10 mouse cellular contexts compared by ENCODE assay signal in the genomic region with DNA sequence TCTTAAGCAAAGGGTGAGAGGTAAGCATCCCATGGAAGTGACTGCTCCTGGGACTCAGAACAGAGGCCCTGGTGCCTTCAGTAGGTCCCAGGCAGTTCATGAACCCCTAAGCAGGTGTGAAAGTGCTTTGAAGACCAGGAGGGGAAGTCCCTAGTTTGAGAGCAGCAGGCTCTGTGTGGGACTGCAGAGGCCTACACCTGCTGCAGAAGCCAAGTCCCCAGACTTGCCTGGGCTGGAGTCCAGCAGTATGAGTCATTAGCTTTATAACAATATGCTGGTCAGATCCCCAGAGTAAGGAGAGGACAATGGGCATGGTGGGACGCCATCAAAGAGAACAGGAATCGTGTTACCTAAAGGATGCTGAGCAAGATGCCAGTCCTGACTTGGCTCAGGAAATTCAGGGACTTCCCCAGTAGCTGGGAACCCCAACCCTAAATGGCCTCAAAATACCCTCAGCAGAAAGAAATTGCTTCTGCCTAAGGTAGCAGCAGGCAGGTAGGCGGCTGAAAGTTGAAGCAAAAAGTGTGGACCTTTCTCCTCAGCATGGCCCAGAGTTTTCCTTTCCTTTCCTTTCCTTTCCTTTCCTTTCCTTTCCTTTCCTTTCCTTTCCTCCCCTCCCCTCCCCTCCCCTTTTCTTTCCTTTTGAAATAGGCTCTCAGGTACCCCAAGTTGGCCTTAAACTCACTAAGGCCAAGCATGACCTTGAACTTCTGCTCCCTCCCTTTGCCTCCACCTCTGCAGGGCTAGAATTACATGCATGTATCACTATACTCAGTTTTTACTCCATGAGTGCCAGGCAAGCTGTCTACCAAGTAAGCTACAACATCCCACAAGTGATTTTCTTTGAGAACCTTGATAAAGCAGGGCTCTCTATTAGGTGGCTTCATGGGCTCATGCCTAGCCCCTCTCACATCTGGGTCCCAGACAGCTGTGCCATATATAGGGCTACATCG. TPM values are rescaled to one million over a fixed set of nuclear protein-coding genes. Genes with fewer than 3 reads are reported as not detected.
A peak's percentile ranks its signal among the peaks of the same experiment; 100 is the strongest.
DNase-seq lines count a peak whose midpoint lies in the region; ATAC-seq and TF ChIP-seq lines count a peak whose summit lies in the region.
"Had no signal": no experiment of that assay in that cellular context is flagged by ENCODE, and none has a peak within 500 bp of the region (broad histone marks: within the 10 kb centered on the region; RNA-seq: fewer than 3 reads in every experiment).

No protein-coding gene starts in this region.

- no peak overlapping the region for H3K4me3 ChIP-seq in heart, embryonic 12.5 days
- H3K4me3 ChIP-seq in gastrocnemius, adult 2 months = no peak overlapping the region
- H3K4me3 ChIP-seq in midbrain, embryonic 10.5 days = no peak overlapping the region
- H3K4me3 ChIP-seq: erythroblast, embryonic 14.5 days had no signal

- no peak for TF ChIP-seq CTCF in gastrocnemius, adult 2 months (IDR thresholded peaks at IDR 0.05)

- no peak overlapping the region for H3K9ac ChIP-seq in heart, embryonic 12.5 days
- H3K9ac ChIP-seq: liver, embryonic 14.5 days had no signal

- H3K27ac ChIP-seq in heart, embryonic 12.5 days (ENCODE audit: poor library complexity, severe bottlenecking) = no peak overlapping the region
- H3K27ac ChIP-seq in gastrocnemius, adult 2 months = no peak overlapping the region
- no peak overlapping the region for H3K27ac ChIP-seq in midbrain, embryonic 10.5 days (replicated peaks)
- H3K27ac ChIP-seq: liver, embryonic 14.5 days had no signal

- no peak overlapping the region for H3K4me2 ChIP-seq in heart, embryonic 12.5 days

- no peaks in the 10 kb centered on the region for H3K36me3 ChIP-seq in heart, embryonic 12.5 days
- no peaks in the 10 kb centered on the region for H3K36me3 ChIP-seq in midbrain, embryonic 10.5 days

- peaks cover 22% of the 10 kb centered on the region for H3K27me3 ChIP-seq in heart, embryonic 12.5 days (replicated peaks)
- H3K27me3 ChIP-seq in midbrain, embryonic 10.5 days (ENCODE audit: low read depth, poor library complexity, severe bottlenecking) = peaks cover 11% of the 10 kb centered on the region

- 65% methylated on average over 4 of the region's 4 CpGs for WGBS in heart, embryonic 12.5 days
- 75% methylated on average over 4 of the region's 4 CpGs for WGBS in midbrain, embryonic 10.5 days

- no peaks in the 10 kb centered on the region for H3K9me3 ChIP-seq in heart, embryonic 12.5 days (replicated peaks)
- peaks cover 11% of the 10 kb centered on the region; the same call in 1 of the 2 replicates for H3K9me3 ChIP-seq in midbrain, embryonic 10.5 days (replicated peaks)

- H3K4me1 ChIP-seq in heart, embryonic 12.5 days (replicated peaks) = no peaks in the 10 kb centered on the region
- H3K4me1 ChIP-seq in midbrain, embryonic 10.5 days = 0 out of 2 replicates have a peak, but pooled peaks cover 4% of the 10 kb centered on the region

- no peak for ATAC-seq in heart, embryonic 12.5 days (ENCODE audit: insufficient number of reproducible peaks, low FRiP score)

- intact Hi-C loops in gastrocnemius, adult 2 months (cut with DNase I) = no loop called here

- peak; percentile 48 to 77 for DNase-seq in heart, adult 18-20 months
- peak; percentile 87 for DNase-seq in A20 (ENCODE audit: low read depth, low spot score)
- DNase-seq in gastrocnemius, adult 2 months = peak; percentile 42
- DNase-seq in kidney, postnatal 4 days = peak; percentile 8 to 17
- DNase-seq in midbrain, embryonic 10.5 days (ENCODE audit: low spot score) = no peak
- no peak for DNase-seq in lung, postnatal 4 days
- no peak for DNase-seq in retina, embryonic 14.5 days (ENCODE audit: low spot score)

RNA-seq across cellular contexts. Expression of a gene that starts 4.6 kb away (rescaled TPM):
- under 1 TPM; 0.07 to 0.15 TPM for total RNA-seq in heart, adult 18-20 months (2021)
- polyA plus RNA-seq in heart, embryonic 12.5 days (2016; fragmentation: Nextera tagmentation; extraction: Ambion mirVana) = not detected in 2 replicates
- total RNA-seq in gastrocnemius, adult 2 months (2021) = under 1 TPM in 1 of 2 experiments, not detected in 1; 0.10 TPM
- not detected in 2 replicates for polyA plus RNA-seq in midbrain, embryonic 10.5 days (2016; fragmentation: Nextera tagmentation; extraction: Ambion mirVana)
- polyA plus RNA-seq: erythroblast, embryonic 14.5 days had no signal

Comparison
In these comparisons a context has a peak if more than half of its experiments do, and no peak if none do; other contexts are left out.
1. DNase-seq: peak in heart, adult 18-20 months (2 of 2), A20 (single experiment), gastrocnemius, adult 2 months (single experiment) and kidney, postnatal 4 days (2 of 2); none in midbrain, embryonic 10.5 days (single experiment), lung, postnatal 4 days (0 of 2) and retina, embryonic 14.5 days (single experiment).